In the genomic region with DNA sequence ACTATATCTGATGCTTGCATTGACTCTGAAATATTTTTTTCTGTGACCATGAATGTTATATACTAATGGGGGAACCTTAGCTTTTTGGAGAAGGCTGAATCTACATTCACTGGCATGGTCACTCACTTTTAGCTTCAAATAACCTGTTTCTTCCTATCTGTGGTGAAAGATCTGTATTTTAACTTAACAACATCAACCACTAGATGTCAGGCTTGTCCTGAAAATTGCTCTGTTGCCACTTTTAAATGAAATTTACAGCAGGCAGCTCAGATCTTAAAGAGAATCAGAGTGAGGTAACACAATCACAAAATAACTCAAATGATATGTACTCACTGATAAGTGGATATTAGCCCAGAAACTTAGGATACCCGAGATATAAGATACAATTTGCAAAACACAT, we compare ENCODE assay signal across 1 mouse cellular context.
A peak's percentile ranks its signal among the peaks of the same experiment; 100 is the strongest.
TF ChIP-seq lines count a peak whose summit lies in the region.

No protein-coding gene starts in this region.

TF ChIP-seq in MEL, 35 proteins besides CTCF, POLR2A, EP300 and RAD21:
- TF ChIP-seq ZC3H11A (IDR thresholded peaks at IDR 0.05; ENCODE audit: low read depth, low read length) (peak; percentile 45; the same call in 1 of the 2 replicates), ZNF384 (IDR thresholded peaks at IDR 0.05; ENCODE audit: low read depth, low read length) (peak; percentile 74), SMC3 (IDR thresholded peaks at IDR 0.05; ENCODE audit: low read depth, low read length) (peak; percentile 35)
